Mouse (Mus musculus): ENCODE measurements around the gene F2rl2. TPM values are rescaled to one million over a fixed set of nuclear protein-coding genes. Genes with fewer than 3 reads are reported as not detected.
A peak's percentile ranks its signal among the peaks of the same experiment; 100 is the strongest.

The F2rl2 gene
- polyA plus RNA-seq (2014; fragmentation: Nextera tagmentation; extraction: Ambion mirVana) = 0.27 and 0.51 TPM in 2 replicates

- Histone ChIP-seq H3K4me3 (ENCODE audit: low read depth, low read length) (no peak within 1 kb of the TSS), H3K27me3 (replicated peaks; ENCODE audit: control insufficient read depth, insufficient read depth, low read length) (no peaks in the 10 kb centered on the region), H3K9ac (ENCODE audit: low read length) (no peak within 1 kb of the TSS), H3K27ac (ENCODE audit: low read depth, low read length) (no peak within 1 kb of the TSS), H3K4me2 (ENCODE audit: low read length) (no peak within 1 kb of the TSS), H3K4me1 (ENCODE audit: control insufficient read depth, insufficient read depth, low read length) (peaks cover 2% of the 10 kb centered on the region; the same call in 1 of the 2 replicates), H3K9me3 (replicated peaks; ENCODE audit: control insufficient read depth, low read length) (no peaks in the 10 kb centered on the region), H3K36me3 (ENCODE audit: control insufficient read depth, insufficient read depth, low read length) (no peaks in the 10 kb centered on the region)
- ATAC-seq (peak; percentile 52; the same call in 1 of the 2 replicates), DNase-seq (ENCODE audit: low spot score) (peak; percentile 62)
- WGBS = 36% methylated on average over 4 of the region's 4 CpGs
These were observed at the start of gene F2rl2 for GRCm38 (mm10) chr13:95696654-95697163. TSS of gene F2rl2 (plus strand) at chr13:95696853.

DNA sequence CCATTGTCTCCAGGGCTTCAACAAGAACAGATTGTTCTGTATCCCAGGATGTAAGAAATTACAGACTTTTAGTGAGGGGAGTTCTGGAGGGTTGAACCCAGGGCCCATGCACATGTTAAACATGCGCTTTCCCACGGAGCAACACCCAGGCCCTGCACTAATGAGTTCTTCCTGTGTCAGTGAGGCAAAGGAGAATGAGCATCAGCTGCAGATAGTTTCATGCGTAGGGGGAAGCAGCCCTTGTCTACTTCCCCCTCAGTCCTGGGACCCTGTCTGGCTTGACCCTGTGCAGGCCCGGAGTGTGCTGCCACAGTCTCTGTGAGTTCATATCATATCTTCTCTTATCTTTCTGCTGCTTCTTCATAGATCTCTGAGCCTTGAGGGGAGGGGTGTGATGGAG lies 49.4 kb upstream of the F2rl2 start:
- ATAC-seq (no peak), DNase-seq (ENCODE audit: low spot score) (no peak)
- H3K4me2 ChIP-seq (ENCODE audit: low read length) = no peak overlapping the region
- H3K27ac ChIP-seq (ENCODE audit: low read depth, low read length) = no peak overlapping the region
- H3K4me3 ChIP-seq (ENCODE audit: low read depth, low read length) = no peak overlapping the region
- H3K9ac ChIP-seq (ENCODE audit: low read length) = no peak overlapping the region
- no peaks in the 10 kb centered on the region for H3K27me3 ChIP-seq (replicated peaks; ENCODE audit: control insufficient read depth, insufficient read depth, low read length)
- H3K36me3 ChIP-seq (ENCODE audit: control insufficient read depth, insufficient read depth, low read length) = no peaks in the 10 kb centered on the region
- H3K4me1 ChIP-seq (ENCODE audit: control insufficient read depth, insufficient read depth, low read length) = no peaks in the 10 kb centered on the region
- WGBS = 89% methylated on average over 4 of the region's 4 CpGs
- H3K9me3 ChIP-seq (replicated peaks; ENCODE audit: control insufficient read depth, low read length) = no peaks in the 10 kb centered on the region

DNA sequence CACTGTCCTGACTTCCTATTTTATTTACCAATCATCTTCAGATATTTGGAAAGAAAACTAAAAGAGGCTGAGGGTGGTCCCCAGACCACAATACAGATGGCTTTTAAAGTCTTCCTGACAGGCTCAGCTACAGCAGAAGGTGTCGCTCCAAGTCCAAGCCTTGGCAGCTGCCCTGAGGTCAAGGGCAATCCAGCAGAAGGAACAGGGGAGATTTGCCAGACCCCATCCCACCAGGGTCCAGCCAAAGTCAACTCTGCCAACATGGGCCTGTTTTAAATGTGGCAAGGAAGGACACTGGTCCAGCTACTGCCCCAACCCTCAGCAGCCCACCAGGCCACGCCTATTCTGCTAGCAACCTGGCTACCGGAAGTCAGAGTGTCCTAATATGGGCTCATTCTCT lies 46.7 kb upstream of the F2rl2 start:
- Histone ChIP-seq H3K9ac (ENCODE audit: low read length) (no peak overlapping the region), H3K27me3 (replicated peaks; ENCODE audit: control insufficient read depth, insufficient read depth, low read length) (no peaks in the 10 kb centered on the region), H3K9me3 (replicated peaks; ENCODE audit: control insufficient read depth, low read length) (no peaks in the 10 kb centered on the region), H3K27ac (ENCODE audit: low read depth, low read length) (no peak overlapping the region), H3K36me3 (ENCODE audit: control insufficient read depth, insufficient read depth, low read length) (no peaks in the 10 kb centered on the region), H3K4me3 (ENCODE audit: low read depth, low read length) (no peak overlapping the region), H3K4me1 (ENCODE audit: control insufficient read depth, insufficient read depth, low read length) (no peaks in the 10 kb centered on the region), H3K4me2 (ENCODE audit: low read length) (no peak overlapping the region)
- 98% methylated on average over 3 of the region's 3 CpGs for WGBS
- DNase-seq (ENCODE audit: low spot score) = no peak
- no peak for ATAC-seq

DNA sequence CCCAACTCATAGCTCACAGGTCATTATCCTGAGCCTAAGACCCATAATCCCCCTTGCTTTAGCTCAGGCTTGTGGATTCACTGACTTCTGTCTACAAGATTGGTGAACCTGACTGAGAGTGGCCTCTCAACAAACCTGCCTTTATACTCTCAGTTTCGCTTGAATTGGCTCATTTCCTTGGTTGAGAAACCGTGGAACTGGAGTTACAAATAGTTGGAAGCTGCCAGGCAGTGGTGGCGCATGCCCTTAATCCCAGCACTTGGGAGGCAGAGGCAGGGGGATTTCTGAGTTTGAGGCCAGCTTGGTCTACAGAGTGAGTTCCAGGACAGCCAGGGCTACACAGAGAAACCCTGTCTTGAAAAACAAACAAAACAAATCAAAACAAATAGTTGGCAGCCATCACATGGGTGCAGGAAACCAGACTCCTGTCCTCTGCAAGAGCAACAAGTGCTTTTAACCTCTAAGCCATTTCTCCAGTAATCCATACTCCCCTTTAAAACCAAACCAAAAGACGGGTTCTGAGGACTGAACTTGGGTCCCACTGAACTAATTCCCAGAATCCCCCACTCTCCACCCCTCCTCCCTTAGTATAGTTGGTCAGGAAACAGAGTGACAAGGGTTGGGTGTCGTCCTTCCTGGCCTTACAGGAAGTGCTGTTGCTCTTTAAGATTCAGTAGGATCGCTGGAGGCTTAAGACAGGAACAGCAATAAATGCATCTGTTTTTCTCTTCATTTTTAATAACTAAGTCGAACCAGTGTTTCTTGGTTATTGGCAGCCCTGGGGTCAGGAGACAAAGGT lies 44.6 kb upstream of the F2rl2 start:
- Histone ChIP-seq H3K9me3 (replicated peaks; ENCODE audit: control insufficient read depth, low read length) (no peaks in the 10 kb centered on the region), H3K4me1 (ENCODE audit: control insufficient read depth, insufficient read depth, low read length) (no peaks in the 10 kb centered on the region), H3K4me2 (ENCODE audit: low read length) (no peak overlapping the region), H3K27me3 (replicated peaks; ENCODE audit: control insufficient read depth, insufficient read depth, low read length) (no peaks in the 10 kb centered on the region), H3K9ac (ENCODE audit: low read length) (no peak overlapping the region), H3K4me3 (ENCODE audit: low read depth, low read length) (no peak overlapping the region), H3K27ac (ENCODE audit: low read depth, low read length) (no peak overlapping the region), H3K36me3 (ENCODE audit: control insufficient read depth, insufficient read depth, low read length) (no peaks in the 10 kb centered on the region)
- DNase-seq (ENCODE audit: low spot score) (no peak), ATAC-seq (no peak)
- WGBS = 88% methylated on average over 7 of the region's 7 CpGs

DNA sequence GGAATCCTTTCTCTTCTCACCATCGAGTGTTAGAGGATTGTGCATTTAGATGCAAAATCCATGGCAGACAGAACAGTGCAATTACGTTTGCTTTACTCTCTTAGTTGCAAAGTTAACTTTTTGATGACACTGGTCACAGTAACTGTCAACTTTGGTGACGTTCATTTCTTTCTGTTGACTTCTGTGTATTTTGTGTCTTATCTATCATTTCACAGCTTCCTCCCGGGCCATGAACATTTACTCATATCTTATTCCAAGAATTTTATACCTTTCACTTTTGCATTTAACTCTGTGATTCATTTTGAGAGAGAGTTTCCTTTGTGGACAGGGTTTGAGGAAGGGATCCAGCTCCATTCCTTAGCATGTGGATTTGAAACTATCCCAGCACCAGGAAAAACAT lies 43.0 kb upstream of the F2rl2 start:
- Histone ChIP-seq H3K27ac (ENCODE audit: low read depth, low read length) (no peak overlapping the region), H3K9me3 (replicated peaks; ENCODE audit: control insufficient read depth, low read length) (no peaks in the 10 kb centered on the region), H3K27me3 (replicated peaks; ENCODE audit: control insufficient read depth, insufficient read depth, low read length) (no peaks in the 10 kb centered on the region), H3K4me3 (ENCODE audit: low read depth, low read length) (no peak overlapping the region), H3K36me3 (ENCODE audit: control insufficient read depth, insufficient read depth, low read length) (0 out of 2 replicates have a peak, but pooled peaks cover 5% of the 10 kb centered on the region), H3K9ac (ENCODE audit: low read length) (no peak overlapping the region), H3K4me1 (ENCODE audit: control insufficient read depth, insufficient read depth, low read length) (no peaks in the 10 kb centered on the region), H3K4me2 (ENCODE audit: low read length) (no peak overlapping the region)
- DNase-seq (ENCODE audit: low spot score) (no peak), ATAC-seq (no peak)
- WGBS = 88% methylated on average over 4 of the region's 4 CpGs

DNA sequence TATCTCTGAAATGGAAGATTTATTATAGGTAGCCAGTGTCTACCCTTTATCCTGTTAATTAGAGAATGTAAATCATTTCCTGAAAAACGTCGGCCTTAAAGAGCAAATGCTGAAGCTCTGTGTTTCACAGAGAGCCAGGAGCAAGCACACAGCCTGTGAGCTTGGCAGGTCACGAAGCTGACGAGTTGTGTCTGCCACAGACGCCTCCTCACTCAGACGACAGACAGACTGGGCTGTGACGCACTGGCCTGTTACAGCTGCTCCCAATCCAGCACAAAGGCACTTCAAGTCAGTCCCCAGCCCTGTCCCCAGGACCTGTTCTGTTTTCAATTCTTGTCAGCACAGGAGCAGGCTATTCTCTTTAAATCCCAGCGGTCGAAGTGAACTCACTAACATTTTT lies 41.4 kb upstream of the F2rl2 start:
- no peaks in the 10 kb centered on the region for H3K27me3 ChIP-seq (replicated peaks; ENCODE audit: control insufficient read depth, insufficient read depth, low read length)
- 0 out of 2 replicates have a peak, but pooled peaks cover 11% of the 10 kb centered on the region for H3K36me3 ChIP-seq (ENCODE audit: control insufficient read depth, insufficient read depth, low read length)
- peak overlapping the region; percentile 63; the same call in 1 of the 2 replicates for H3K27ac ChIP-seq (ENCODE audit: low read depth, low read length)
- no peaks in the 10 kb centered on the region for H3K9me3 ChIP-seq (replicated peaks; ENCODE audit: control insufficient read depth, low read length)
- no peak overlapping the region for H3K4me2 ChIP-seq (ENCODE audit: low read length)
- H3K4me3 ChIP-seq (ENCODE audit: low read depth, low read length) = no peak overlapping the region
- no peaks in the 10 kb centered on the region for H3K4me1 ChIP-seq (ENCODE audit: control insufficient read depth, insufficient read depth, low read length)
- ATAC-seq = peak; percentile 81; the same call in 1 of the 2 replicates
- WGBS = 44% methylated on average over 9 of the region's 9 CpGs
- peak; percentile 64 for DNase-seq (ENCODE audit: low spot score)
- H3K9ac ChIP-seq (ENCODE audit: low read length) = no peak overlapping the region

GRCm38 (mm10) chr13:95657171-95657570 lies 39.5 kb upstream of the F2rl2 start:
- Histone ChIP-seq H3K27me3 (replicated peaks; ENCODE audit: control insufficient read depth, insufficient read depth, low read length) (no peaks in the 10 kb centered on the region), H3K9me3 (replicated peaks; ENCODE audit: control insufficient read depth, low read length) (no peaks in the 10 kb centered on the region), H3K9ac (ENCODE audit: low read length) (no peak overlapping the region), H3K4me1 (ENCODE audit: control insufficient read depth, insufficient read depth, low read length) (no peaks in the 10 kb centered on the region), H3K4me2 (ENCODE audit: low read length) (no peak overlapping the region), H3K4me3 (ENCODE audit: low read depth, low read length) (no peak overlapping the region), H3K36me3 (ENCODE audit: control insufficient read depth, insufficient read depth, low read length) (0 out of 2 replicates have a peak, but pooled peaks cover 11% of the 10 kb centered on the region), H3K27ac (ENCODE audit: low read depth, low read length) (no peak overlapping the region)
- no peak for DNase-seq (ENCODE audit: low spot score)
- WGBS = 72% methylated on average over 9 of the region's 9 CpGs
- no peak for ATAC-seq

GRCm38 (mm10) chr13:95659432-95659831 lies 37.2 kb upstream of the F2rl2 start:
- Histone ChIP-seq H3K27ac (ENCODE audit: low read depth, low read length) (no peak overlapping the region), H3K36me3 (ENCODE audit: control insufficient read depth, insufficient read depth, low read length) (0 out of 2 replicates have a peak, but pooled peaks cover 15% of the 10 kb centered on the region), H3K27me3 (replicated peaks; ENCODE audit: control insufficient read depth, insufficient read depth, low read length) (no peaks in the 10 kb centered on the region), H3K9ac (ENCODE audit: low read length) (no peak overlapping the region), H3K4me1 (ENCODE audit: control insufficient read depth, insufficient read depth, low read length) (no peaks in the 10 kb centered on the region), H3K4me2 (ENCODE audit: low read length) (no peak overlapping the region), H3K4me3 (ENCODE audit: low read depth, low read length) (no peak overlapping the region), H3K9me3 (replicated peaks; ENCODE audit: control insufficient read depth, low read length) (no peaks in the 10 kb centered on the region)
- WGBS = 80% methylated on average over 7 of the region's 7 CpGs
- DNase-seq (ENCODE audit: low spot score) = no peak
- no peak for ATAC-seq

DNA sequence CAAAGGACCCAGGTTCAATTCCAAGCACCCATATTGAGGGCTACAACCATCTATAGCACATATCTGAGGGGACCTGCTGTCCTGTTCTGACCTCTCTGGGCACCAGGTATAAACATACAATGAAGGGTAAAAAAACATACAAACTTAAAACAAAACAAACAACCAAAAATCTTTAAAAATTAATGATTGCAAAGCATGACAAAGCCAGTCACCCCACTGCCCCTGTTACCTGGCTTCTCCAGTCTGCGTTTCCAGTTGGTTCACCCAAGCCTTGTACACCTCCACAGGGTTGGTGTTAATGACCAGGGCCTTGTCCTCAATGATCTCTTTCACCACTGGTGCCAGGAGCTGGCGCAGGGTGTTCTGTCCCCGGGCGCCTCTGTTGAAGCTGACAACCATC lies 32.8 kb upstream of the F2rl2 start:
- H3K27ac ChIP-seq (ENCODE audit: low read depth, low read length) = no peak overlapping the region
- H3K9me3 ChIP-seq (replicated peaks; ENCODE audit: control insufficient read depth, low read length) = no peaks in the 10 kb centered on the region
- H3K4me3 ChIP-seq (ENCODE audit: low read depth, low read length) = no peak overlapping the region
- H3K4me2 ChIP-seq (ENCODE audit: low read length) = no peak overlapping the region
- H3K9ac ChIP-seq (ENCODE audit: low read length) = no peak overlapping the region
- DNase-seq (ENCODE audit: low spot score) (no peak), ATAC-seq (no peak)
- H3K4me1 ChIP-seq (ENCODE audit: control insufficient read depth, insufficient read depth, low read length) = no peaks in the 10 kb centered on the region
- WGBS = 98% methylated on average over 4 of the region's 4 CpGs
- H3K27me3 ChIP-seq (replicated peaks; ENCODE audit: control insufficient read depth, insufficient read depth, low read length) = no peaks in the 10 kb centered on the region
- peaks cover 10% of the 10 kb centered on the region; the same call in 1 of the 2 replicates for H3K36me3 ChIP-seq (ENCODE audit: control insufficient read depth, insufficient read depth, low read length)

Data from forebrain, embryonic 14.5 days (tissue).